Mouse (Mus musculus) naive thymus-derived CD4-positive, alpha-beta T cell, adult 2 months (primary cell): Measurements from ENCODE around the gene Vps45.

Experiments used
- DNase-seq: peaks from one replicate; pipeline ENCODE4 v3.0.0-alpha.2; 2011; ENCODE audit warnings: low read depth

Gene Vps45

GRCm38 (mm10) chr3:96058231-96058896, at the start of gene Vps45:
Vps45 (minus strand) TSS chr3:96058466.
- peak; percentile 76 for DNase-seq

- no peak for DNase-seq
Observed at GRCm38 (mm10) chr3:96106151-96106550, 47.9 kb upstream of the Vps45 start.

GRCm38 (mm10) chr3:96105232-96105747, 47.0 kb upstream of the Vps45 start:
- DNase-seq, result peak; percentile 51

- DNase-seq, result peak; percentile 82
Observed at GRCm38 (mm10) chr3:96104261-96105065, 46.2 kb upstream of the Vps45 start, which contains the start of gene Otud7b. Otud7b (plus strand) TSS chr3:96104527.

GRCm38 (mm10) chr3:96103901-96104260, 45.6 kb upstream of the Vps45 start:
- peak; percentile 70 for DNase-seq

GRCm38 (mm10) chr3:96102100-96102872, 44.0 kb upstream of the Vps45 start:
- peak; percentile 80 for DNase-seq

GRCm38 (mm10) chr3:96098616-96099267, 40.5 kb upstream of the Vps45 start:
- no peak for DNase-seq

- DNase-seq, result no peak
Observed at GRCm38 (mm10) chr3:96098168-96098567, 39.9 kb upstream of the Vps45 start.

- no peak for DNase-seq
Observed at GRCm38 (mm10) chr3:96094203-96094602, 35.9 kb upstream of the Vps45 start.

- no peak for DNase-seq
Observed at GRCm38 (mm10) chr3:96093509-96093908, 35.2 kb upstream of the Vps45 start.

- DNase-seq, result no peak
Observed at GRCm38 (mm10) chr3:96091966-96092365, 33.7 kb upstream of the Vps45 start.

- no peak for DNase-seq
Observed at GRCm38 (mm10) chr3:96091146-96091545, 32.9 kb upstream of the Vps45 start.

- peak; percentile 48 for DNase-seq
Observed at GRCm38 (mm10) chr3:96089882-96090489, 31.7 kb upstream of the Vps45 start.

GRCm38 (mm10) chr3:96087801-96088200, 29.5 kb upstream of the Vps45 start:
- DNase-seq, result no peak

GRCm38 (mm10) chr3:96087219-96087618, 29.0 kb upstream of the Vps45 start:
- no peak for DNase-seq

GRCm38 (mm10) chr3:96084146-96084755, 26.0 kb upstream of the Vps45 start:
- DNase-seq, result no peak

- DNase-seq, result no peak
Observed at GRCm38 (mm10) chr3:96082714-96083508, 24.6 kb upstream of the Vps45 start.

GRCm38 (mm10) chr3:96082100-96082499, 23.8 kb upstream of the Vps45 start:
- DNase-seq, result no peak

- DNase-seq, result no peak
Observed at GRCm38 (mm10) chr3:96081650-96082049, 23.4 kb upstream of the Vps45 start.

- DNase-seq, result peak; percentile 52
Observed at GRCm38 (mm10) chr3:96081006-96081405, 22.7 kb upstream of the Vps45 start.
